Mouse (Mus musculus): Measurements from ENCODE around the gene Syngr4.
"Not testable (repeated sequence)": the region's sequence is repeated elsewhere in the genome, so short reads cannot be mapped to it uniquely, and the experiment has no call there.

Syngr4 gene

GRCm38 (mm10) chr7:45897258-45897757, 794 bp upstream of the Syngr4 start:
- no peaks in the 10 kb centered on the region for H3K27me3 ChIP-seq (ENCODE audit: control insufficient read depth, insufficient read depth, low read length, poor library complexity, severe bottlenecking)
- peak; percentile 49 for DNase-seq (ENCODE audit: low read depth, low spot score)
- no peaks in the 10 kb centered on the region for H3K36me3 ChIP-seq (ENCODE audit: control insufficient read depth, insufficient read depth, low read length, poor library complexity, severe bottlenecking)

GRCm38 (mm10) chr7:45895931-45896516, 490 bp downstream of the Syngr4 start:
- Histone ChIP-seq H3K27me3 (ENCODE audit: control insufficient read depth, insufficient read depth, low read length, poor library complexity, severe bottlenecking) (no peaks in the 10 kb centered on the region), H3K36me3 (ENCODE audit: control insufficient read depth, insufficient read depth, low read length, poor library complexity, severe bottlenecking) (no peaks in the 10 kb centered on the region)
- no peak for DNase-seq (ENCODE audit: low read depth, low spot score)

GRCm38 (mm10) chr7:45892651-45893050, 3.9 kb downstream of the Syngr4 start:
- no peaks in the 10 kb centered on the region for H3K27me3 ChIP-seq (ENCODE audit: control insufficient read depth, insufficient read depth, low read length, poor library complexity, severe bottlenecking)
- no peak for DNase-seq (ENCODE audit: low read depth, low spot score)

GRCm38 (mm10) chr7:45887246-45887645, 9.3 kb downstream of the Syngr4 start:
- Histone ChIP-seq H3K36me3 (ENCODE audit: control insufficient read depth, insufficient read depth, low read length, poor library complexity, severe bottlenecking) (peaks cover 2% of the 10 kb centered on the region), H3K27me3 (ENCODE audit: control insufficient read depth, insufficient read depth, low read length, poor library complexity, severe bottlenecking) (no peaks in the 10 kb centered on the region)
- DNase-seq (ENCODE audit: low read depth, low spot score), result no peak

More at GRCm38 (mm10) chr7:45892651-45893050, 3.9 kb downstream of the Syngr4 start:
- no peaks in the 10 kb centered on the region for H3K36me3 ChIP-seq (ENCODE audit: control insufficient read depth, insufficient read depth, low read length, poor library complexity, severe bottlenecking)

- Histone ChIP-seq H3K36me3 (ENCODE audit: control insufficient read depth, insufficient read depth, low read length, poor library complexity, severe bottlenecking) (peaks cover 10% of the 10 kb centered on the region), H3K27me3 (ENCODE audit: control insufficient read depth, insufficient read depth, low read length, poor library complexity, severe bottlenecking) (no peaks in the 10 kb centered on the region)
- no peak for DNase-seq (ENCODE audit: low read depth, low spot score)
Measured at GRCm38 (mm10) chr7:45881011-45881410, 15.5 kb downstream of the Syngr4 start.

GRCm38 (mm10) chr7:45880531-45880930, 16.0 kb downstream of the Syngr4 start:
- Histone ChIP-seq H3K27me3 (ENCODE audit: control insufficient read depth, insufficient read depth, low read length, poor library complexity, severe bottlenecking) (no peaks in the 10 kb centered on the region), H3K36me3 (ENCODE audit: control insufficient read depth, insufficient read depth, low read length, poor library complexity, severe bottlenecking) (peaks cover 10% of the 10 kb centered on the region)
- DNase-seq (ENCODE audit: low read depth, low spot score), result no peak

GRCm38 (mm10) chr7:45878278-45878677, 18.2 kb downstream of the Syngr4 start, which contains the start of gene Grin2d:
Grin2d (minus strand) TSS chr7:45878378.
- not testable (repeated sequence) for DNase-seq (ENCODE audit: low read depth, low spot score)
- peaks cover 10% of the 10 kb centered on the region for H3K36me3 ChIP-seq (ENCODE audit: control insufficient read depth, insufficient read depth, low read length, poor library complexity, severe bottlenecking)

GRCm38 (mm10) chr7:45876895-45877294, 19.6 kb downstream of the Syngr4 start:
- peaks cover 8% of the 10 kb centered on the region; the same call in 1 of the 2 replicates for H3K36me3 ChIP-seq (ENCODE audit: control insufficient read depth, insufficient read depth, low read length, poor library complexity, severe bottlenecking)
- no peak for DNase-seq (ENCODE audit: low read depth, low spot score)
- H3K27me3 ChIP-seq (ENCODE audit: control insufficient read depth, insufficient read depth, low read length, poor library complexity, severe bottlenecking), result no peaks in the 10 kb centered on the region

More at GRCm38 (mm10) chr7:45878278-45878677, 18.2 kb downstream of the Syngr4 start, which contains the start of gene Grin2d:
- H3K27me3 ChIP-seq (ENCODE audit: control insufficient read depth, insufficient read depth, low read length, poor library complexity, severe bottlenecking), result not testable (repeated sequence)

GRCm38 (mm10) chr7:45873061-45873947, 23.2 kb downstream of the Syngr4 start:
- Histone ChIP-seq H3K27me3 (ENCODE audit: control insufficient read depth, insufficient read depth, low read length, poor library complexity, severe bottlenecking) (no peaks in the 10 kb centered on the region), H3K36me3 (ENCODE audit: control insufficient read depth, insufficient read depth, low read length, poor library complexity, severe bottlenecking) (peaks cover 6% of the 10 kb centered on the region; the same call in 1 of the 2 replicates)
- peak; percentile 63 for DNase-seq (ENCODE audit: low read depth, low spot score)

GRCm38 (mm10) chr7:45872624-45873023, 23.9 kb downstream of the Syngr4 start, which contains the start of gene Kdelr1:
Kdelr1 (plus strand) TSS chr7:45872772.
- peak; percentile 93 for DNase-seq (ENCODE audit: low read depth, low spot score)
- Histone ChIP-seq H3K36me3 (ENCODE audit: control insufficient read depth, insufficient read depth, low read length, poor library complexity, severe bottlenecking) (0 out of 2 replicates have a peak, but pooled peaks cover 4% of the 10 kb centered on the region), H3K27me3 (ENCODE audit: control insufficient read depth, insufficient read depth, low read length, poor library complexity, severe bottlenecking) (no peaks in the 10 kb centered on the region)

GRCm38 (mm10) chr7:45870282-45871058, 26.0 kb downstream of the Syngr4 start:
- DNase-seq (ENCODE audit: low read depth, low spot score), result peak; percentile 32
- Histone ChIP-seq H3K27me3 (ENCODE audit: control insufficient read depth, insufficient read depth, low read length, poor library complexity, severe bottlenecking) (no peaks in the 10 kb centered on the region), H3K36me3 (ENCODE audit: control insufficient read depth, insufficient read depth, low read length, poor library complexity, severe bottlenecking) (0 out of 2 replicates have a peak, but pooled peaks cover 2% of the 10 kb centered on the region)

- H3K36me3 ChIP-seq (ENCODE audit: control insufficient read depth, insufficient read depth, low read length, poor library complexity, severe bottlenecking), result no peaks in the 10 kb centered on the region
- no peaks in the 10 kb centered on the region for H3K27me3 ChIP-seq (ENCODE audit: control insufficient read depth, insufficient read depth, low read length, poor library complexity, severe bottlenecking)
- peak; percentile 34 for DNase-seq (ENCODE audit: low read depth, low spot score)
Measured at GRCm38 (mm10) chr7:45869787-45870186, 26.7 kb downstream of the Syngr4 start.

- Histone ChIP-seq H3K36me3 (ENCODE audit: control insufficient read depth, insufficient read depth, low read length, poor library complexity, severe bottlenecking) (no peaks in the 10 kb centered on the region), H3K27me3 (ENCODE audit: control insufficient read depth, insufficient read depth, low read length, poor library complexity, severe bottlenecking) (no peaks in the 10 kb centered on the region)
- no peak for DNase-seq (ENCODE audit: low read depth, low spot score)
Measured at GRCm38 (mm10) chr7:45869107-45869670, 27.3 kb downstream of the Syngr4 start.

GRCm38 (mm10) chr7:45867871-45868270, 28.6 kb downstream of the Syngr4 start:
- Histone ChIP-seq H3K27me3 (ENCODE audit: control insufficient read depth, insufficient read depth, low read length, poor library complexity, severe bottlenecking) (no peaks in the 10 kb centered on the region), H3K36me3 (ENCODE audit: control insufficient read depth, insufficient read depth, low read length, poor library complexity, severe bottlenecking) (no peaks in the 10 kb centered on the region)
- no peak for DNase-seq (ENCODE audit: low read depth, low spot score)
